Mouse (Mus musculus): ENCODE results near the gene Slc38a10.

The Slc38a10 gene

GRCm38 (mm10) chr11:120055953-120056732, 95.0 kb downstream of the Slc38a10 start:
- no peak for DNase-seq (ENCODE audit: low spot score in 2 of 2)
